Mouse (Mus musculus) adrenal gland, adult (tissue): ENCODE measurements around the gene Cldn10.

Experiments used
- DNase-seq, 2 experiments: peaks; one replicate each; pipeline ENCODE4 v3.0.0; 2022 to 2023; ENCODE audit warnings: low spot score in 1 of 2; ENCODE audit not compliant: inconsistent age in 2 of 2

Gene Cldn10

DNA sequence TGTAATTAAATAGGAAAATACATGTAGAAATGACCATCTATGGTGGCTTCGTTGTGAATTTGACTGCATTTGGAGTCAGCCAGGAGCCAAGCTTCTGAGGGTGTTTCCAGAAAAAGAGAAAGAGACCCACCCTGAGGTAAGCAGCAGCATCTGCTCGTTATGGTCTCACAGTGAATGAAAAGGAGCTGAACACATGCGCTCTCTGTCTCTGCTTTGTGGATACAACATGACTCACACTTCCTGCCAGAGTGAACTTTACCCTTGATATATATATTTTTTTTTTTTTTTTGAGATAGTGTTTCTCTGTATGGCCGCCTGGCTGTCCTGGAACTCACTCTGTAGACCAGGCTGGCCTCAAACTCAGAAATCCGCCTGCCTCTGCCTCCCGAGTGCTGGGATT is 35.6 kb downstream of the Cldn10 start:
- DNase-seq, result no peak

DNA sequence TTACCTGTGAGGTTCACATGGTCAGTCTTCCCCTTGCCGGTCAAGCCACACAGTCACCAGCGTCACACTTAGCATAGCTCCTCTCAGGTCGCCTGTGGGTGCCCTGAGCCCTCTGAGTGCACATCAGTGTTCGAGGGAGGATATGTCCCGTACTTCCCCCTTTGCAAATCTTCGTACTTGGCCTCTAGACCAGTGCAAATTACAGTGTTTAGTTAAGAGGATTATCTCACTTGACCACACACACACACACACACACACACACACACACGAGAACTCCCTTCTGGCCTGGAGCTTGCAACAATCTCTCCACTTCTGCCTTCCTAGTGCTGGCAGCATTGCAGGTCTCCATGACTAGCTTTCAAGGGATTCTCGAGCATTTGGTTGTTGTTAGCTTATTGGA is 38.6 kb downstream of the Cldn10 start:
- no peak for DNase-seq

- DNase-seq, result no peak
Observed at GRCm38 (mm10) chr14:118827283-118827904, 39.7 kb downstream of the Cldn10 start.

DNA sequence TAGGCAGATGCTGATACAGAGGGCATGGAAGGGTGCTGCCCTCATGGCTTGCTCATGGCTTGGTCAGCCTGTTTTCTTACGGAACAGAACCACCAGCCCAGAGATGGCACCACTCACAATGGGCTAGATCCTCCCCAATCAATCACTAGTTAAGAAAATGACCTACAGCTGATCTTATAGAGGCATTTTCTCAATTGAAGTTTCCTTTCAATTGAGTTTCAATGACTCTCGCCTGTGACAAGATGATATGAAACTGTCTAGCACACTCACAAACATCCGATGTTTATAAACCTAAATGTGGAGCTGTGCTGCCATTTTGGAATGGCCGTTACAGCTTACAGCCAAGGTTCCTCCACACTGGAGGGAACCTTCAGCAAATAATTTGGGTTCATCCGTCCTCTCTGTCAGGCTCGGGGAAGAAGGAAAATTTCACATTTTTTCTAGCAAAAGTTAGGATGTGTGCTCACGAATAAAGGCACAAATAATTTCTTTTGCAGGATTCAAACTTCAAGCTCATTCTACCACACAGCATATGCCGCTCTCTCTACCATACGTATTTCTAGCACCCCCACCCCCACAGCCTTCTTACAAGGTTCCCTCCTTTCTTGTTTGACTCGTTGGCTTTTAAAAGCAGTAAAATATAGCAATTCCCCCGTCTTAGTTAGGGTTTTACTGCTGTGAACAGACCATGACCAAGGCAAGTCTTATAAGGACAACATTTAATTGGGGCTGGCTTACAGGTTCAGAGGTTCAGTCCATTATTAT is 41.8 kb downstream of the Cldn10 start:
- DNase-seq, result no peak

GRCm38 (mm10) chr14:118831597-118831996 is 43.9 kb downstream of the Cldn10 start:
- DNase-seq, result no peak

GRCm38 (mm10) chr14:118833241-118833640 is 45.5 kb downstream of the Cldn10 start:
- DNase-seq, result no peak

DNA sequence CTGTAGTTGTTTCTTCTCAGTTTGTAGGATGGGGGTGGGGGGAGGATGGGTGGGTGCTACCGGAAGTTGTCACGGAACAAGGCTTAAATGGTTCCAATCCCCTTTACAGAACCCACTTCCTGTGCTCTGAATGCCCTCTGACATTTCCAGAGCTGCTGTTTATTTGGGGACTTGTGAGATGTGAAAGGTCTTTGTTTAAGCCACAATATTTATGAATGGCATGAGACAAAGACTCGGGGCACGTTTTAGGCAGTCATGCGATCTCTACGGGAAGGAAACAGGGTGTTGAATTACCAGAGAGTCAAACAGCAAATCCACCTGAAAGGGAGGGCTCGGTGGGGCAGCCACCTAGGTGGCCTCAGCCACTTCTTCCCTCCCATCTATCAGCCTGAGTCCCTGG is 46.6 kb downstream of the Cldn10 start:
- no peak for DNase-seq

GRCm38 (mm10) chr14:118836145-118836544 is 48.4 kb downstream of the Cldn10 start:
- DNase-seq, result no peak

DNA sequence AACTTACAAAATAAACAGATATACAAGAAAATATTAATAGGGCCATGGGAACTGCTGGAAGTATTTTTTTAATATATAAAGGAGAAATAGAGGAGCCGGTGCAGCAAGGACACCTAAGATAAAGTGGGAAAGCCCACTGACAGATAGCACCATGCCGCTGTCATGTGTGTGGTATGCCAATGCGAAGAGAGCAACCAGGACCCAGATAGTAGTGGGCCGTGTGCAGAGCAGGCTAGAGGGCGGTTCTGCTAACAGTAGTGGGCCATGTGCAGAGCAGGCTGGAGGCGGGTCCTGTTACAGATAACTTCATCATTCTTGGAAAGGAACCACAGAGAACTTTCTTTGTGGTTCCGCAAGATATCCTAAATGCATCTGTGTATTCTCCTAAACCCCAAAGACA is 49.0 kb downstream of the Cldn10 start:
- DNase-seq, result no peak

- DNase-seq, result no peak
Observed at GRCm38 (mm10) chr14:118838556-118839120, 50.9 kb downstream of the Cldn10 start.

DNA sequence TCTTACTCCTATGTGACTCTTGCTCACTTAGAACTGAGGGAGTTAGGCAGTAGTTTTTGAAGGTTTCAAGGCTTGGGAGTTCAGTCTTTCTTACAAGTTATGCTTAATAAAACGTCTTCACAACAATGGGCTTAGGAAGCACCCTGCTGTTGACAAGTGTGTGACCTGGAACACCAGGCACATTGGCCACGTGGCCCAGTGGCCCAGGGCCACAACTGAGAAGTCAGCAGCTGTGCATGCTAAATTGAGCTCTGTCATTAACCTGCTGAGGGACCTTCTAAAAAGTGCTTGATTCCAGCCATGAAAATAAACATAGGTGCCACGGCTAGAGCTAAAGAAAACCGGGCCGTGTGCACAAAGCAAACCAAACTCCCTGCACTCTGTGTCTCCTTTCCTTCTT is 51.7 kb downstream of the Cldn10 start:
- no peak for DNase-seq

DNA sequence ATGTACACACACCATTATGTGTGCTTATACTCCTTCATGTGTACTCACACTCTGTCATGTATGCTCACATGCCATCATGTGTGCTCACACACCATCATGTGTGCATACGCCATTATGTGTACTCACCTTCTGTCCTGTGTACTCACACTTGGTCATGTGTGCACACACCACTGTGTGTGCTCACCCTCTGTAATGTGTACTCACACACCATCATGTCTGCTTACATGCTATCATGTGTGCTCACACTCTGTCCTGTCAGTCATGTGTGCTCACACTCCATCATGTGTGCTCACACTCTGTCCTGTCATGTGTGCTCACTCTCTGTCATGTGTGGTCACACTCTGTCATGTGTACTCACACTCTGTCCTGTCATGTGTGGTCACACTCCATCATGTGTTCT is 52.3 kb downstream of the Cldn10 start:
- no peak for DNase-seq

- no peak for DNase-seq
Observed at GRCm38 (mm10) chr14:118842353-118842752, 54.6 kb downstream of the Cldn10 start.

- no peak for DNase-seq
Observed at GRCm38 (mm10) chr14:118846834-118847233, 59.1 kb downstream of the Cldn10 start.

- DNase-seq, result no peak
Observed at GRCm38 (mm10) chr14:118848171-118848570, 60.5 kb downstream of the Cldn10 start.

DNA sequence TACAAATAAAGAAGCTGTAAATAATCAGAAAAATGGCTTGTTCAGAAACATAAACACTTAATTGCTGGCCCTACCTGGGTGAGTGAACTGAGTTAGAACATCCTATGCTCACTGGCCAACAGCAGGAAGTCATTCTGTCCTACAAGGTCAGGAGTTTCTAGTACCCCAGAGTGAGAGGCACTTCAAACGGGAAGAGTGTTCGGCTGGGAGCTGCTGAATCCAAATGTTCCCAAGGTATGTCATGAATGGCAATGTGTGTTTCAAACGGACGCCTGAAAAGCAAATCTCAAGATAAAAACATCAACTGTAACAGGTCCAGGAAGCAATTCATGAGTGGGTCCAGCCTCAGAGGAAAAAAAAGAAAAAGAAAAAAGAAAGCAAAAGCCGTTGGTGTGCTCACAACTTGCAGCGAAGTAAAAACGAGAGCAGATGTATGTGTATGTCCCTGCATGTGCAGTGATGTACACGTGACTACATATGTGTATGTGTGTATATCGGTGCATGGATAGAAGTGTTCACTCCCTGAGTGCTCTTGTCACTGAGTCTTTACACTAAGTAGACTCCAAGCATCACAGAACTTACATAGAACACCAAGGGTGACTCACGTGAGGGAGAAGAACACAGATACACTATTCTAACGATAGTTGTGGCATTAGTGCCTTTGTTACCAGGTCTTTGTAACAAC is 62.4 kb downstream of the Cldn10 start:
- DNase-seq, result no peak

- DNase-seq, result no peak
Observed at GRCm38 (mm10) chr14:118850696-118851035, 63.0 kb downstream of the Cldn10 start.

GRCm38 (mm10) chr14:118851496-118852107 is 63.9 kb downstream of the Cldn10 start:
- DNase-seq, result peak in 1 of 2 experiments; percentile 33

- DNase-seq, result peak; percentile 54 to 82
Observed at GRCm38 (mm10) chr14:118854371-118855114, 66.8 kb downstream of the Cldn10 start.

- peak in 1 of 2 experiments; percentile 47 for DNase-seq
Observed at GRCm38 (mm10) chr14:118855141-118855800, 67.6 kb downstream of the Cldn10 start.
